Mouse (Mus musculus) myocyte (in vitro differentiated cells): ENCODE results near the gene Ssb. TPM values are rescaled to one million over a fixed set of nuclear protein-coding genes. Genes with fewer than 3 reads are reported as not detected.

ENCODE experiments used
- H3K27me3 ChIP-seq: one replicate; pipeline ENCODE4 v1.6.1; 2011; ENCODE audit not compliant: control insufficient read depth, insufficient read depth, insufficient read length
- H3K36me3 ChIP-seq: one replicate; pipeline ENCODE4 v1.6.1; 2011; ENCODE audit not compliant: control insufficient read depth, insufficient read depth
- H3K4me2 ChIP-seq: one replicate; pipeline ENCODE4 v1.6.1; 2011; ENCODE audit warnings: low read depth, control low read depth
- H3K4me3 ChIP-seq: one replicate; pipeline ENCODE4 v1.5.1; 2011; ENCODE audit warnings: mild to moderate bottlenecking, control low read depth, moderate library complexity
- H3K79me2 ChIP-seq: one replicate; pipeline ENCODE4 v1.6.1; 2011; ENCODE audit not compliant: control insufficient read depth, insufficient read depth
- H3ac ChIP-seq: one replicate; pipeline ENCODE4 v1.6.1; 2011; ENCODE audit not compliant: control insufficient read depth, insufficient read length
- CEBPB ChIP-seq: IDR thresholded peaks from 2 replicates; pipeline ENCODE4 v1.6.1; 2011; ENCODE audit warnings: mild to moderate bottlenecking, moderate library complexity; ENCODE audit not compliant: poor library complexity, insufficient read depth, severe bottlenecking
- E2F4 ChIP-seq: IDR thresholded peaks from one replicate; pipeline ENCODE4 v1.6.1; 2011; ENCODE audit warnings: mild to moderate bottlenecking, control low read depth, moderate library complexity; ENCODE audit not compliant: insufficient read depth
- MAX ChIP-seq: IDR thresholded peaks from one replicate; pipeline ENCODE4 v1.6.1; 2011; ENCODE audit warnings: low read depth, mild to moderate bottlenecking, control low read depth
- MYOD1 ChIP-seq, 3 experiments: IDR thresholded peaks; one replicate each; pipeline ENCODE4 v1.6.1; 2011; ENCODE audit warnings: control low read depth in 2 of 3, low read depth in 2 of 3, mild to moderate bottlenecking in 2 of 3, moderate library complexity in 1 of 3; ENCODE audit not compliant: insufficient read length in 2 of 3, control insufficient read depth in 1 of 3
- MYOG ChIP-seq, 3 experiments: IDR thresholded peaks; one replicate each; pipeline ENCODE4 v1.6.1; 2011; ENCODE audit warnings: control low read depth in 2 of 3, low read depth in 2 of 3, mild to moderate bottlenecking in 2 of 3; ENCODE audit not compliant: insufficient read length in 2 of 3, control insufficient read depth in 1 of 3, insufficient read depth in 1 of 3
- POLR2A ChIP-seq: IDR thresholded peaks from one replicate; pipeline ENCODE4 v1.6.1; 2011; ENCODE audit warnings: low read depth, mild to moderate bottlenecking, control low read depth, moderate library complexity; ENCODE audit not compliant: insufficient read length
- POLR2AphosphoS2 ChIP-seq: IDR thresholded peaks from one replicate; pipeline ENCODE4 v1.6.1; 2011; ENCODE audit warnings: low read depth, control low read depth; ENCODE audit not compliant: insufficient read length
- REST ChIP-seq: IDR thresholded peaks from one replicate; pipeline ENCODE4 v1.6.1; 2011; ENCODE audit warnings: mild to moderate bottlenecking, control low read depth, moderate library complexity; ENCODE audit not compliant: insufficient read depth, insufficient read length
- SRF ChIP-seq: IDR thresholded peaks from one replicate; pipeline ENCODE4 v1.6.1; 2011; ENCODE audit warnings: low read depth; ENCODE audit not compliant: control insufficient read depth, insufficient read length
- TCF12 ChIP-seq: IDR thresholded peaks from one replicate; pipeline ENCODE4 v1.6.1; 2011; ENCODE audit warnings: mild to moderate bottlenecking, control low read depth; ENCODE audit not compliant: poor library complexity, insufficient read depth, severe bottlenecking
- TCF3 ChIP-seq: IDR thresholded peaks from one replicate; pipeline ENCODE4 v1.6.1; 2011; ENCODE audit warnings: low read depth, control low read depth; ENCODE audit not compliant: insufficient read length
- USF1 ChIP-seq: IDR thresholded peaks from one replicate; pipeline ENCODE4 v1.6.1; 2011; ENCODE audit warnings: low read depth, mild to moderate bottlenecking, control low read depth, moderate library complexity
- polyA plus RNA-seq: library from polyadenylated mRNA; unstranded; fragments of >200 nt; fragmentation: generic; extraction: Trizol; gene quantifications from one replicate; pipeline ENCODE4 v1.2.1, GENCODE M21; 2012; ENCODE audit warnings: missing spikeins

Gene Ssb
- polyA plus RNA-seq, 1 experiment, result 36.4 TPM

DNA sequence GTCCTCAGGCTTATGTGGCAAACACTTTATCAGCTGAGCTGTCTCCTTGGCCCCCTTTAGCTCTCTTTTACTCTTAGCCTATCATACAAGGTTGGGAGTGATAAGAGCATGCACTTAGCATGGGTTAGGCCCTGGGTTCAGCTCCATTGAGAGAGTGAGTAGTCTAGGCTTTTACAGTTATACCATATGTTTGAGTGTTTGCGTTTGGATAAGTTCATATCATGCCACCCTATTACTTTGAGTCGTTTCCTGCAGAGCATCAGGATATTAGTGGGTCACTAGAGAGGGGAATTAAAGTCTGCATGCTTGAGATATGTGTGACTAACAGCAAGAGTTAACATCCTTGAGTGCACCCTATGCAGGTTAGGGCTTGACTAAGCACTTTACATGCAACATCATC lies 31.7 kb upstream of the Ssb start:
- H3K4me2 ChIP-seq, result no peak overlapping the region
- no peaks in the 10 kb centered on the region for H3K27me3 ChIP-seq
- H3K79me2 ChIP-seq, result no peaks in the 10 kb centered on the region
- no peak for TF ChIP-seq CEBPB
- no peak for TF ChIP-seq POLR2A
- TF ChIP-seq MYOG (IDR thresholded peaks at IDR 0.05; ENCODE audit: control insufficient read depth in 1 of 3, insufficient read depth in 1 of 3, insufficient read length in 2 of 3, low read depth in 2 of 3), result no peak
- no peak for TF ChIP-seq MAX
- TF ChIP-seq REST, result no peak
- TF ChIP-seq SRF, result no peak
- TF ChIP-seq POLR2AphosphoS2, result no peak
- TF ChIP-seq TCF3, result no peak
- TF ChIP-seq USF1, result no peak
- no peak overlapping the region for H3K4me3 ChIP-seq
- no peaks in the 10 kb centered on the region for H3K36me3 ChIP-seq
- no peak overlapping the region for H3ac ChIP-seq

DNA sequence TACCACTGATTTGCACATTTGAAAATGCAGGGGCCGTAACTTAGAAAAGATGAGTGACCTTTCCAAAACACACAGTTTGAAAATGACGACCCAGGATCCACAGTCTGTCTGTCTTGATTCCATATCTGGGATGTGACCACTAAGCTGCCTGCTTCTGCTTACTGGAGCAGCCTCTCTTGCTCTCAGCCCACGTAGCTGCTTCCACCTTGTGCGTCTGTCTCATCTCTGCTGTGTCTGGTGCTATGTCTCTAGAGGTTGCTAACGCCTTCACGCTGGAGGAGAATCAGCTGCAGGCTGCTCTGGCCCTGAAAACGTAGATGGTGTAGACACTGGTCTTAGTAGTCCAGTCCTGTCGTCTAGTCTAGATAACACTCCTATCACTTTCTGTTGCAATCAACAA lies 31.2 kb upstream of the Ssb start:
- H3ac ChIP-seq, result no peak overlapping the region
- H3K4me2 ChIP-seq, result no peak overlapping the region
- no peaks in the 10 kb centered on the region for H3K27me3 ChIP-seq
- H3K79me2 ChIP-seq, result no peaks in the 10 kb centered on the region
- no peaks in the 10 kb centered on the region for H3K36me3 ChIP-seq
- TF ChIP-seq MYOG (IDR thresholded peaks at IDR 0.05; ENCODE audit: control insufficient read depth in 1 of 3, insufficient read depth in 1 of 3, insufficient read length in 2 of 3, low read depth in 2 of 3), result no peak
- no peak for TF ChIP-seq POLR2AphosphoS2
- no peak for TF ChIP-seq MYOD1 (IDR thresholded peaks at IDR 0.05; ENCODE audit: control insufficient read depth in 1 of 3, insufficient read length in 2 of 3, low read depth in 2 of 3)
- TF ChIP-seq REST, result no peak
- no peak for TF ChIP-seq E2F4
- no peak for TF ChIP-seq SRF
- TF ChIP-seq CEBPB, result no peak
- no peak for TF ChIP-seq POLR2A
- no peak for TF ChIP-seq TCF12
- no peak for TF ChIP-seq MAX
- TF ChIP-seq USF1, result no peak
- TF ChIP-seq TCF3, result no peak
- no peak overlapping the region for H3K4me3 ChIP-seq

- no peaks in the 10 kb centered on the region for H3K79me2 ChIP-seq
- H3K4me2 ChIP-seq, result no peak overlapping the region
- H3ac ChIP-seq, result no peak overlapping the region
- TF ChIP-seq MYOG (IDR thresholded peaks at IDR 0.05; ENCODE audit: control insufficient read depth in 1 of 3, insufficient read depth in 1 of 3, insufficient read length in 2 of 3, low read depth in 2 of 3), result no peak
- TF ChIP-seq POLR2A, result no peak
- TF ChIP-seq CEBPB, result no peak
- TF ChIP-seq SRF, result no peak
- TF ChIP-seq TCF12, result no peak
- TF ChIP-seq TCF3, result no peak
- TF ChIP-seq MAX, result no peak
- TF ChIP-seq USF1, result no peak
- TF ChIP-seq MYOD1 (IDR thresholded peaks at IDR 0.05; ENCODE audit: control insufficient read depth in 1 of 3, insufficient read length in 2 of 3, low read depth in 2 of 3), result no peak
- no peak for TF ChIP-seq POLR2AphosphoS2
- no peak for TF ChIP-seq REST
- no peak for TF ChIP-seq E2F4
- H3K27me3 ChIP-seq, result no peaks in the 10 kb centered on the region
- H3K36me3 ChIP-seq, result no peaks in the 10 kb centered on the region
- no peak overlapping the region for H3K4me3 ChIP-seq
Observed at GRCm38 (mm10) chr2:69837244-69837967, 24.0 kb upstream of the Ssb start.

DNA sequence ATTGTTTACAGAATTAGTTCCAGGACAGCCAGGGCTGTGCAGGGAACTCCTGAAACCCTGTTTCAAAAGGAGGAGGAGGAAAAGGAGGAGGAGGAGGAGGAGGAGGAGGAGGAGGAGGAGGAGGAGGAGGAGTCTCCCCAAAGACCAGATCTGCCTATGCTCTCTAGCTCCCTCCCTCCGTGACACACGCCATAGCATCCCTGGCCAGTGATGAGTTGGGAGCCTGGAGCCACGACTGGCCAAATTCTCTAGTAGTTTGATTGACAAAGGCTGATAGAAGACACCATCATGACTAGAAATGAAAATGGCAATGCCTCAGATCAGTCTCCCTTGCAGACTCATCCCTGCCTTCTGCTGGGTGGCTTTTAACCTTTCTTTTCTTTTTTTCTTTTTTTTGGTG lies 23.4 kb upstream of the Ssb start:
- Histone ChIP-seq H3K4me3 (no peak overlapping the region), H3ac (no peak overlapping the region), H3K36me3 (no peaks in the 10 kb centered on the region), H3K79me2 (no peaks in the 10 kb centered on the region), H3K27me3 (no peaks in the 10 kb centered on the region), H3K4me2 (no peak overlapping the region)
- no peak for TF ChIP-seq USF1
- TF ChIP-seq SRF, result no peak
- no peak for TF ChIP-seq CEBPB
- no peak for TF ChIP-seq MYOD1 (IDR thresholded peaks at IDR 0.05; ENCODE audit: control insufficient read depth in 1 of 3, insufficient read length in 2 of 3, low read depth in 2 of 3)
- no peak for TF ChIP-seq E2F4

- Histone ChIP-seq H3K27me3 (no peaks in the 10 kb centered on the region), H3K4me3 (no peak overlapping the region), H3K4me2 (no peak overlapping the region), H3K36me3 (no peaks in the 10 kb centered on the region), H3ac (no peak overlapping the region), H3K79me2 (no peaks in the 10 kb centered on the region)
- TF ChIP-seq TCF3 (no peak), USF1 (no peak), POLR2AphosphoS2 (no peak), CEBPB (no peak), MYOG (IDR thresholded peaks at IDR 0.05; ENCODE audit: control insufficient read depth in 1 of 3, insufficient read depth in 1 of 3, insufficient read length in 2 of 3, low read depth in 2 of 3) (no peak), MYOD1 (IDR thresholded peaks at IDR 0.05; ENCODE audit: control insufficient read depth in 1 of 3, insufficient read length in 2 of 3, low read depth in 2 of 3) (no peak), TCF12 (no peak), REST (no peak), SRF (no peak), MAX (no peak)
Observed at GRCm38 (mm10) chr2:69838707-69839106, 22.7 kb upstream of the Ssb start.
